Mouse (Mus musculus) E14TG2a.4 (cell line): ENCODE results near the gene Gatm.

Experiments used
- H3K27me3 ChIP-seq: 2 replicates; pipeline ENCODE4 v1.6.1; 2014; ENCODE audit warnings: low read length, control low read depth; ENCODE audit not compliant: insufficient read depth
- H3K36me3 ChIP-seq: 2 replicates; pipeline ENCODE4 v1.6.1; 2014; ENCODE audit warnings: low read length, control low read depth; ENCODE audit not compliant: insufficient read depth
- H3K4me1 ChIP-seq: replicated peaks from 2 replicates; pipeline ENCODE4 v1.6.1; 2014; ENCODE audit warnings: low read depth, low read length, control low read depth
- H3K4me3 ChIP-seq: replicated peaks from 2 replicates; pipeline ENCODE4 v1.5.1; 2014; ENCODE audit warnings: mild to moderate bottlenecking, low read length
- H3K9me3 ChIP-seq: 2 replicates; pipeline ENCODE4 v1.6.1; 2014; ENCODE audit warnings: low read length, control low read depth
- CTCF ChIP-seq: conservative IDR thresholded peaks from 2 replicates; pipeline ENCODE4 v1.5.1; 2014; ENCODE audit warnings: low read length
- NANOG ChIP-seq: IDR thresholded peaks from 2 replicates; pipeline ENCODE4 v1.6.1; 2014; ENCODE audit warnings: borderline replicate concordance, low read length, mixed read lengths
- POU5F1 ChIP-seq: IDR thresholded peaks from 2 replicates; pipeline ENCODE4 v1.6.1; 2014; ENCODE audit warnings: low read length, borderline replicate concordance

Gatm gene

DNA sequence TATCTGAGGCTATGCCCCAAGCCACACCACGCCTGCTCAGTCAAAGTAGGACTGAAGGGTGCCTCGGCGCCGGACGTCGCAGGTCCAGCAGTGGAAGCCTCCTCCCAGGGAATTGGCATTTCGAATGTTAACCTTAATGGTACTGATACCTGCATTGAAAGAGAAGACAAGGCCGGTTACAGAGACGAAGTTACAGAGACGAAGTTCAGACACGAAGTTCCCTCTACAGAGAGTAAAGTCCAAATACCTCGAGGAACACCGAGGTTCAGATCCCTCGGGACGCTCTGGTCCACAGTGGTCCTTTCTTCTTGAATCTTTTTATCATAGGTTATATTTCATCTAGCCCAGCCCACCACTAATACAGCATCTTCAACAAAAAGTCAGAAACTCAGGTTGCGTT is 15.6 kb downstream of the Gatm start:
- no peaks in the 10 kb centered on the region for H3K36me3 ChIP-seq
- TF ChIP-seq NANOG, result no peak
- no peak for TF ChIP-seq CTCF
- no peak for TF ChIP-seq POU5F1
- no peaks in the 10 kb centered on the region for H3K9me3 ChIP-seq
- no peaks in the 10 kb centered on the region for H3K27me3 ChIP-seq
- H3K4me3 ChIP-seq, result no peak overlapping the region
- no peaks in the 10 kb centered on the region for H3K4me1 ChIP-seq

DNA sequence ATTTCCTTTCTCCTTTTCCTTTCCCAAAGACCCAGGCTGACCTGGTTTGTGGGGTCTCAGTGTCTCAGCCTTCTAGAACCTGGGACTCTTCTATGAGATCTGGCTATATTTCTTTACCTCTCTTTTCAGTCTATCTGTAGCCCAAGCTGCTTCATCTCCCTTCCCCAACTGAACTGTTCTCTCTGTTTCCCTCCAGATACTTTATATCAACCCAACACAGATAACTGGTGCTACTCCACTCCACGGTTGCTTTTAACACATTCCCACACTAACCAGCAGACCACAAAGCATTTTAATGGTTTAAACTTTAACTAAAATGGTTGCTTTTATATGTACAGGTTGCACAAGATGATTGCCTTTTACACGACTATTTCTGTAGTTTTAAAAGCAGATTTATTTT is 19.9 kb downstream of the Gatm start:
- no peaks in the 10 kb centered on the region for H3K4me1 ChIP-seq
- H3K36me3 ChIP-seq, result no peaks in the 10 kb centered on the region
- TF ChIP-seq NANOG (no peak), CTCF (no peak), POU5F1 (no peak)
- no peak overlapping the region for H3K4me3 ChIP-seq
- H3K27me3 ChIP-seq, result no peaks in the 10 kb centered on the region
- peaks cover 8% of the 10 kb centered on the region for H3K9me3 ChIP-seq

DNA sequence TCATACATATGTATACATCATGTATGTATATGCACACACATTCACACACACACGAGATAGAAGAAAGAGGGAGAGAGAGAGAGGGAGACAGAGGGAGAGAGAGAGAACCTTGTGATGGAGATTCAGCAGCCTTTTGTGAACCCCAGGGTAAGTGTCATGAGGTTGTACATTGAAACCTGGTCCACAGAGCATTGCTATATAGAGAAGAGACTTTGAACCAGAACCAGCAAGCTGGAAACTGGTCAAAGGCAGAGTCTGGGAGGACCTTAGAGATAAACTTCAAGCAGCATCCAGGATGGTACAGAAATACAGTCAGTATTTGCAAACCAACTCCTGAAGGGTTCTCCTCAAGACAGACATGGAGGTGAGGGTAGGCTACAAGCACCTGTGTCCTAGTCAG is 20.8 kb downstream of the Gatm start:
- H3K4me1 ChIP-seq, result no peaks in the 10 kb centered on the region
- no peak overlapping the region for H3K4me3 ChIP-seq
- no peaks in the 10 kb centered on the region for H3K27me3 ChIP-seq
- peaks cover 8% of the 10 kb centered on the region for H3K9me3 ChIP-seq
- TF ChIP-seq NANOG (no peak), POU5F1 (no peak)
- H3K36me3 ChIP-seq, result no peaks in the 10 kb centered on the region

DNA sequence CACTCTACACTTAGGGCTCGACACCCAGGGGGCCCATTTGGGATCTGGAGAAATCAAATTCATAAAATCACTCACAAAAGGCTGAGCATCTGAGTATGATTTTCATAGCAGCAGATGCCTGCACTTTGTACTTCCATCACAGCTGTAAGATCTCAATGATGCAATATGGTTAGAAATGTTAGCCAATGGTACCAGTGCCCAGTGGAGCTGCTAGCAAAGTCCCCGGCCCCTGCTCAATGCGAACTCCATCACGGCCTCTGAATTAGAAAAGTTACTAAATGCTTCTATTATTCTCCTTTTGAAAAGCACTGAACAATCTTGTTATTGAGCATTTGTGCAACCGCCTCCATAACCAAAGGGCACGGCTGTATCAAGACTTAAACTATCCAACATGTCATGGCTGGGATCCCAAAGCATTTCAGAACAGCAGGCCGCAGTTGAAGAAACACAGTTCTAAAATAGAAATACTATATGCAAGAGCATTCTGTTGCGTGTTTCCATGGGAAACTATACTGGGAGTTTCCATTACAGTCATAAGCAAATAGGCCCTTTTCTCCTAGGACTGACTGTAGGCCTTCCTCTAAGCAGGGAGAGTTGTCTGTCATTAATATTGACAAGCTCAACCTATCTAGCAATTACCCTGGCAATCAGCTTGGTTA is 23.1 kb downstream of the Gatm start:
- Histone ChIP-seq H3K4me1 (no peaks in the 10 kb centered on the region), H3K4me3 (no peak overlapping the region), H3K27me3 (no peaks in the 10 kb centered on the region), H3K9me3 (peaks cover 8% of the 10 kb centered on the region), H3K36me3 (no peaks in the 10 kb centered on the region)
- TF ChIP-seq NANOG (no peak), CTCF (no peak), POU5F1 (no peak)

DNA sequence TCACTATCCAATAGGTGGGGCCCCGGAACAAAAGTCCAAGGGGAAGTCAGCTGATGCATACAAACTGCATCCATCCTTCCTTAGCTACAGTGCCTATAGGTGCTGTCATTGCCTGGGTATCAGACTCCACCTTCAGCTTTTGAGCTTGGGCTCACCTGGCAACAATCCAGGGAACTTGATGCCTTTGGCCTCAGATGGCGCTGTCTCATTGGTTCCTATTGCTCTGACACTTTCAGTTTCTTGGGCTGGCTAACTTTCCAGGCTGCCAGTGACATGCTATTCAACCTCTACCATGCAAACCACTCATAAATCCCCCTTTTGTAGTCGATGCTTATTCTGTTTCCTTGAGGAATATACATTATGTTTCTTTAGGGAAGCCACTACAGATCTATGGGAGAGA is 24.8 kb downstream of the Gatm start:
- no peaks in the 10 kb centered on the region for H3K4me1 ChIP-seq
- H3K36me3 ChIP-seq, result no peaks in the 10 kb centered on the region
- no peak overlapping the region for H3K4me3 ChIP-seq
- no peaks in the 10 kb centered on the region for H3K27me3 ChIP-seq
- no peak for TF ChIP-seq POU5F1
- no peak for TF ChIP-seq CTCF
- H3K9me3 ChIP-seq, result peaks cover 8% of the 10 kb centered on the region

DNA sequence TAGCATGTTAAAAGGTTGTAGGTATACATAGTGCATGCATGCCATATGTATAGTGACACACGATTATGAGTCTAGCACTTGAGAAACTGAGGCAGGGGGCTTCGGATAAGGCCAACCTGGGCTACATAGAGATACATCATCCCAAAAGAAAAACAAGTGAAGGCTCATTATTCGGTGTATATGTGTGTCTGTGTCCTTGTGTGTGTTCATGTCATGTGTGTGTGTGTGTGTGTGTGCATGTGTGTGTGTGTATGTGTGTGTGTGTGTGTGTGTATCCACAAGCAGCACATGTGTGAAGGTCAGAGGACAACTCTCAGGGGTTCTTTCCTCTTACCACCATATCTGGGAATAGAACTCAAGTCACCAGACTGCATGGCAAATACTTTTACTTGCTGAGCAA is 28.8 kb downstream of the Gatm start:
- Histone ChIP-seq H3K4me3 (no peak overlapping the region), H3K36me3 (no peaks in the 10 kb centered on the region), H3K4me1 (no peaks in the 10 kb centered on the region), H3K27me3 (no peaks in the 10 kb centered on the region), H3K9me3 (no peaks in the 10 kb centered on the region)
- TF ChIP-seq CTCF (no peak), NANOG (no peak), POU5F1 (no peak)

DNA sequence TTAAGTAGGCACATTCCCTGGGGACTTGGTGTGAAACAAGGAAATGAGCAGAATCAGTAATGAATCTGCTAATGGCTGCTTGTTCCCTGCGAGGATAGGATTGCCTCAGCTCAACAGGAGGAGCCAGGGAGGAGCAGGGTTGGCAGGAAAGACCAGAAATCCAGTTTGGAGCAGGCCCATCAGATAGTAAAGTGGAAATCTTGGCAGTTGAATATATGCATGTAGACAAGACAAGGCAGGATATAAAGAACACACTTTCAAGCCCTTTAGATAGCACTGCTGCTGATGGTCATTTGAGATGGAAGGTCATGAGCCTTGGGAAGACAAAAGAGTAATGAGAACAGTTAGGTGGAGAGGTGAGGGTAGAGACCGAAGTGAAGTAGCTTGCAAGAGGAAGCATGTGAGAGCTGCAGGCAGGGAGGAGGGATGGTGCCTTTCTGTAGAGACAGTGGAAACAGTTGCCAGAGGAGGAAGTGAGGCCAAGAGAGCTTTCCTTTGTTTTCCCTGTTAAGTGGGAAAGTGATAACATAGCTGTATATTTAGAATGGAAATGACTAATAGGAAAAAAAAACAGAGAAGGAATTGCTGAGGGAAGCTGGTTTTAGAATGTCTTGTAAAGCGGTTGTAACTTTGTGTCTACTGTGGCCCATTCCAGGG is 29.6 kb downstream of the Gatm start:
- TF ChIP-seq CTCF (no peak), NANOG (no peak), POU5F1 (no peak)
- Histone ChIP-seq H3K4me1 (no peaks in the 10 kb centered on the region), H3K9me3 (no peaks in the 10 kb centered on the region), H3K4me3 (no peak overlapping the region), H3K27me3 (no peaks in the 10 kb centered on the region), H3K36me3 (no peaks in the 10 kb centered on the region)

DNA sequence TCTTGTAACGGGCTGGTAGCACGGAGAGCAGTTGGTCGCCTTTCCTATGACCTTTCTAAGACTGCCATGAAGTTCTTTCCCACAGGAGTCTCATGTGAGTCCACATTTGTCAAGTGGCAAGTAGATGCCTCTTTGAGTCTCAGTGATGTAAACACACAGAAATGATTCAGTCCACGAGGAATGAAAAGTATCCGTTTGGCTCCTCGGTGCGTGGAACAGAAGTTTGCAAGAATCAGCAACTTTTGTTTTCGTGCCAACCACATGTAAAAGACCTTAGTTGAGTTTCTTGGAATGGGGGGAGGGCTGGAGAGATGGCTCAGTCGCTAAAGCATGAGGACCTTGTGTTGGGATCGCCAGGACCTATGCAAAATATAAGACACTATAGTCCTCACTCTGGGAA is 30.7 kb downstream of the Gatm start:
- Histone ChIP-seq H3K4me1 (no peaks in the 10 kb centered on the region), H3K36me3 (no peaks in the 10 kb centered on the region), H3K27me3 (no peaks in the 10 kb centered on the region), H3K9me3 (no peaks in the 10 kb centered on the region), H3K4me3 (no peak overlapping the region)
- TF ChIP-seq NANOG (no peak), CTCF (no peak), POU5F1 (no peak)

DNA sequence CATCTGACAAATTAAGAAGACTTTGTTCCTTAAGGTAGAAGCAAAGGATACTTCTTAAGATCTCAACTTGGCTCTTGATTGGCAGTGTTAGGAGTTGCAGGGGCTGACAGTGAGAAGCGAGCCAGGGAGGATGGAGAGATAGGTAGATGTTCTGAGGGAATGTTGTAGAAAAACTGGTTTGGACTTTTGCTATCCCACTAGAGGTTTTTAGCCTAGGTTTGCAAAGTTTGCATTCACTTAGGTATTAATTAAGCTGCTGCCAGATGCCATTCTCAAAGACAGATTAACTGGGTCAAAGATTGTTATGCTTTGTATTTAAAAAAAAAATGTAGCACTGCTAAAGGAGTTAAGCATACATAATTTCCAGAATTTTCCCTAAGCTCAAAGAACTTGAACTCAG is 33.8 kb downstream of the Gatm start:
- Histone ChIP-seq H3K4me3 (no peak overlapping the region), H3K9me3 (peaks cover 5% of the 10 kb centered on the region), H3K27me3 (no peaks in the 10 kb centered on the region), H3K36me3 (no peaks in the 10 kb centered on the region), H3K4me1 (no peaks in the 10 kb centered on the region)
- no peak for TF ChIP-seq CTCF
